Mouse (Mus musculus): ENCODE results near the gene Ppp3ca. TPM values are rescaled to one million over a fixed set of nuclear protein-coding genes. Genes with fewer than 3 reads are reported as not detected.

Ppp3ca gene
- total RNA-seq, 2 experiments from 2014 or later: 1,278 to 1,345 TPM

Small RNA genes within 50 kb of the gene (microRNA-seq; reads per million reads assigned to microRNA genes)
- gene Gm44327: 0 reads per million in 2 experiments

Measured in layer of hippocampus, postnatal 36 days (tissue).